Mouse (Mus musculus) olfactory bulb, adult 2 months (tissue): Measurements from ENCODE around the gene Anks1. TPM values are rescaled to one million over a fixed set of nuclear protein-coding genes. Genes with fewer than 3 reads are reported as not detected.
"Not testable (repeated sequence)": the region's sequence is repeated elsewhere in the genome, so short reads cannot be mapped to it uniquely, and the experiment has no call there.

ENCODE experiments used
- H3K27ac ChIP-seq: fragments of 200-500 bp; 2 replicates; pipeline ENCODE4 v1.5.1; 2012; ENCODE audit warnings: low read depth, low read length; ENCODE audit not compliant: insufficient read depth
- H3K4me1 ChIP-seq: fragments of 200-500 bp; 2 replicates; pipeline ENCODE4 v1.6.1; 2012; ENCODE audit warnings: low read length; ENCODE audit not compliant: control insufficient read depth, insufficient read depth
- H3K4me3 ChIP-seq: fragments of 200-500 bp; 2 replicates; pipeline ENCODE4 v1.5.1; 2012; ENCODE audit warnings: mild to moderate bottlenecking, low read depth, low read length, moderate library complexity; ENCODE audit not compliant: insufficient read depth
- CTCF ChIP-seq: fragments of 200-500 bp; IDR thresholded peaks from 2 replicates; pipeline ENCODE4 v1.5.1; 2012; ENCODE audit warnings: low read depth, mild to moderate bottlenecking, low read length, moderate library complexity; ENCODE audit not compliant: insufficient read depth
- POLR2A ChIP-seq: fragments of 200-500 bp; IDR thresholded peaks from 2 replicates; pipeline ENCODE4 v1.6.1; 2012; ENCODE audit warnings: mild to moderate bottlenecking, low read depth, low read length, moderate library complexity; ENCODE audit not compliant: insufficient read depth
- WGBS: fragments of 180-500 bp; shearing (Covaris S2); methylation state at CpG from one replicate; pipeline ENCODE4 v1.1.7; 2018; 5-methylcytosine and 5-hydroxymethylcytosine counted together
- polyA plus RNA-seq: library from polyadenylated mRNA; stranded (reverse); fragments of >200 nt; gene quantifications from 2 replicates; pipeline ENCODE4 v1.2.4, GENCODE M21; 2012; ENCODE audit warnings: low replicate concordance; ENCODE audit not compliant: missing spikeins, insufficient read depth, insufficient read length

Gene Anks1
- polyA plus RNA-seq, 1 experiment = not detected

GRCm38 (mm10) chr17:27980391-27980955 is 71.4 kb downstream of the Anks1 start:
- Histone ChIP-seq H3K27ac (no peak overlapping the region), H3K4me3 (no peak overlapping the region), H3K4me1 (peaks cover 3% of the 10 kb centered on the region; the same call in 1 of the 2 replicates)
- 100% methylated on average over 3 of the region's 3 CpGs for whole genome bisulfite sequencing
- no peak for TF ChIP-seq POLR2A
- no peak for TF ChIP-seq CTCF

DNA sequence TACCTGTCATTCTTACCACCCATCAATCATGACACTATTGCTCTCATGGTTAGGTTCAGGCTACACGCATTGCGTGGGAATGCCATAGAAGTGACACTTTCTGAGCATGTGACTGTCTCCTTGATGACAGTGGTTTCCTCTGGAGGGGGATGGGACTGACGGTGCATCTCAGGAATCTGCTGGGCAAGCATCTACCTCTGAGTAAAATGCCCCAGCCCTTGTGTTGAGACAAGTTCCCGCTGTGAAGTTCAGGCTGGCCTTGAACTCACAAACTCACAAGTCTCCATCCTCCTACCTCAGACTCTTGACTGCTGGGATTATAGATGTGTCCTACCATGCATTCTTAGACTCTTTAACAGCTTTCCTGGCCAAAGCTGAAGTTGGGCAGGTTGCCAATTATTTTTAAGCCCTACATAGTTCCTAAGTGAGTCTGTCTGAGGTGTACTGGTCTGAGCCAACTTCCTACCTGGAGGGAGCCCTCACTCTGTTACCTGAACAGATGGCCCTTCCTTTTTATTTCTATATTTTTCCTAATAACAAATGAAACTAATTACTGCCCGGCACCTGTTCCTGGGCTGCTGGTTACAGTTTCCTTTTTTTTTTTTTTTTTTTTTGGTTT is 72.5 kb downstream of the Anks1 start:
- Histone ChIP-seq H3K4me3 (no peak overlapping the region), H3K27ac (no peak overlapping the region), H3K4me1 (peaks cover under 1% of the 10 kb centered on the region; the same call in 1 of the 2 replicates)
- no peak for TF ChIP-seq CTCF
- no peak for TF ChIP-seq POLR2A
- 90% methylated on average over 5 of the region's 5 CpGs for WGBS

- WGBS = 89% methylated on average over 14 of the region's 14 CpGs
- H3K27ac ChIP-seq, H3K4me1 ChIP-seq, H3K4me3 ChIP-seq: not testable (repeated sequence)
These were observed 73.0 kb downstream of the Anks1 start for GRCm38 (mm10) chr17:27982070-27982457.

DNA sequence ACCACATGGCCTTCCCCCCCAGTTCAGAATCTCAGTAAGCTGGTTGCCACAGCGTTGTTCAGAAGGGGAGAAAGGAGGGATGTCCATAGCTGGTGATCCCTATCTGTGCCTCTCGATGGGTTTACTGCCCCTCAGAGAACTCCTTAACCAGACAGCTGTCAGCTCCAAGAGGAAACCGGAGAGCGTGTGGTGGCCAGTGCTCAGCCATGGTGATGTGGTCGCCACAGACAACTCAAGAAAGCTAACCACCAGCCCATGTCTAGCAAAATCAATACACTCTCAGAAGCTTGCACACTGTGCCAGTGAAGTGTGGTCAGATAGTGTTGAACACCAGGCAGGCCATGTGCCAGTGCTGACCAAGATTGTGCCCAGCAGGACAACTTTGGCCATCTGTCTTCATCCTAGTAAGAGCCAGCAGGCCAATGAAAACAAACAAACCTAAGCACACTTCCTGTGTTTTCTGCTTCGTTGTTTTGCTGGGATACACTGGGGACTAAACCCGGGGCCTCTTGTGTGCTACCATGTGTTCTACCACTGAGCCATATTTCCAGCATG is 73.7 kb downstream of the Anks1 start:
- 87% methylated on average over 7 of the region's 7 CpGs for WGBS
- TF ChIP-seq POLR2A (no peak), CTCF (no peak)
- H3K27ac ChIP-seq = no peak overlapping the region
- H3K4me3 ChIP-seq = no peak overlapping the region
- H3K4me1 ChIP-seq = no peaks in the 10 kb centered on the region

DNA sequence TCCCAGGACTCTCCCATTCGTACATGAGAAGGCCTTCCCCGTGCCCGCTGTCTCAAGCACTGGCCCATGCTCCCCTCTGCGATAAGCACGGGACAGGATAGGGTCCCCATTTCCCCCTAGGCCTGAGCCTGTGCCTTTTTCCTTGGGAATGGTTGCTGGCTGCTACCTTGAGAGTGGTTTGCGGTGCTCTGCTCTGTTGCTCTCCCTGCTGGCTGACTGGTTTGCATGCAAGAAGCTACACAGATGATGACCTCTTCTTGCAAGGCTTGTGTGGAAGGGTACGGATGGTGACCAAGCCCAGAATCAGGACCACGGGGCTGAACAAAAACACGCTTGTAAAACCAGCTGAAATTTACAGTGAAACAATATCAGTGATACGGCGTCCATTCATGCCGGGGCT is 75.3 kb downstream of the Anks1 start:
- H3K4me1 ChIP-seq = no peaks in the 10 kb centered on the region
- no peak overlapping the region for H3K27ac ChIP-seq
- TF ChIP-seq POLR2A (no peak), CTCF (no peak)
- no peak overlapping the region for H3K4me3 ChIP-seq
- WGBS = 90% methylated on average over 12 of the region's 12 CpGs

DNA sequence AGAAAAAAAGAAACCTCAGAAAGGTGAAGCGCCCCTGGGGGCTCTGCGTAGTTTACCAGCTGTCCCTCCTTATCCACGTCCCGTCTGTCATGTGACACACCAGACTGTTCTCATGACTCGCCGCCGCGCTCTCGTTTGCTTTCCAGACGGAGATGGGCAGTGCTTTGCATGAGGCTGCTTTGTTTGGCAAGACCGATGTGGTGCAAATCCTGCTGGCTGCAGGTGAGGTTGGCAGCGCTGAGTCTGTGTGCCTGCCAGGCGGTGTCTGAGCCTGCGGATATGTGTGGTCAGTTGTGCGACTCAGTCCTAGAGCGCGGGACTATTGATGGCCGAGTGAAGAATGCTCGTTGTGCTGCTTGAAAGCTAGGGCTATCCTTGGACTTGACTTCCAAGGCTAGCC is 77.0 kb downstream of the Anks1 start:
- no peak overlapping the region for H3K27ac ChIP-seq
- no peak overlapping the region for H3K4me3 ChIP-seq
- no peak for TF ChIP-seq POLR2A
- TF ChIP-seq CTCF = no peak
- WGBS = 94% methylated on average over 19 of the region's 19 CpGs
- H3K4me1 ChIP-seq = no peaks in the 10 kb centered on the region

DNA sequence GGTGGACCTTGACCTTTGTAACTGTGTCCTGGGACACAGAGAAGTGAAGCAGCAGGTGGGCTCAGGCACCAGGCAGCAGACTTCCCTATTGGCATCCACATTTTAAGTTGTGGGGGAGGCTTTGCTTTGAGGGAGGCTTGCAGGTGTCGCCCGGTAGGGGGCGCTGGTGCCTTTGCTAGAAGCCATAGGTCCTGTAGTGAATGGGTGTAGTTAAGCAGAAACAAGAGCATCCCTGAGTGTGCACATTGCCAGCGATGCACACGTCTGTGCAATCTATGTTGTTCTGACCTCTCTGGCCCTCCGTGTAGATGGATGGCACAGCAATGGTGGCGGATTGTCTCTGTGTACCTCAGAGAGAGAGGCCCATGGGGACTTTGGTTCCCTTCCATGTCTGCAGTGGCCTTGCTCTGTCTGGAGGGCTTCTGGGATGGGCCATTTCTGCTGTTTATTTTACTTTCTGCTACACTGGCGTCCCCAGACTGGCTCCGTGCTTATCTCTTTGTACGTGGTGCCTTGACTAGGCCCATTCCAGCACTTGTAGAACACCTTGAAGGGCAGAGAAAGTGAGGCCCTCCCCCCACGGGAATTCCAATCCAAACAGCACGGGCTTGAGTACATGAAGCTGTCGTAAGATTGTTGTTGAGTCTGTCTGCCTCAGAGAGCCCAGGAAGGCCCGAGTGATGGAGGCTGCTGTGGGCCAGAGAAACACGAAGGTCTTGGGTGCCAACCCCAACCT is 80.9 kb downstream of the Anks1 start:
- H3K4me3 ChIP-seq = no peak overlapping the region
- WGBS = 50% methylated on average over 15 of the region's 15 CpGs
- no peak overlapping the region for H3K27ac ChIP-seq
- H3K4me1 ChIP-seq = no peaks in the 10 kb centered on the region; the same call in 1 of the 2 replicates
- TF ChIP-seq POLR2A (no peak), CTCF (peak; percentile 92)

DNA sequence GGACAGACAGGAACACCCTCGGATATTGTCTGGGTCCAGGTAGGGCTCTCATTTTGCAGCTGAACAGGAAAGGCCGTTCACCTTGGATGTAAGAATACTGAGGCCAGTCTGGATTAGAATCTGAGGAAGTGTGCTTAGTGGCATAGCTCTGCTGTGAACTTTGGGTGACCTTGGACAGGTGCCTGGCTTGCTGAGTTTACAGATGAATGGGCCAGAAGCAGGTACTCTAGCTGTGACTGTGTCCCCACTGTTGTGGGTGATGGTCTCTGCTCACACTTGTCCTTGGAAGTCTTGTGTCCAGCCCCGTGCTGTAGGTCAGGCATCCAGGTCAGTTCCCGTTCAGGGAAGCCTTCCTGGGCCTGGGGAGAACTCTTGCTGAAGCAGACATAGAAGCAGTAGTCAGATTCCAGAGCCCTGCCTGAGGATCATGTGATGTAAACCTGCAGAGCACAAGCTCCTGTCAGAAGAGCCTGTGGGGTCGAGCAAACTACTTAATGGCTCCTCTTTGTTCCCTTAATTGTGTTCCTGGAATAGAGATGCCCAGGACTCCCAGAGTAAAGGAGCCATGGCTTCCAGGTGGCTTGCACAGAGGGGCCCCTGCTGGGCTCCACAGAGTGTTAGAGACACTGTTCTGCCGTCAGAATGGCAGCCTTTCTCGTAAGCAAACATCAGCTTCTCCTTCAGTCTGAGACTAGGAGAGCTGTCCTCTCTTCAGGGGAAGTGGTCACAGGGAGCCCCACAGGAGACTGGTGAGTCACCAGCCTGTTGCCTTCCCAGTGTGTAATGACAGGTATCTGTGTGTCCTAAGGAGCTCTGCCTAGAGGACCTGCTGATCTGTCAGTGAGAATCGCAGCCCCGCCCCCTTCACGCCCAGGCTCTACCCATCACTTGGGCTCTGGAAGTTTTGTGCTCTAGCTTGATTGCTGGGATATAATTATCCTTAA is 85.2 kb downstream of the Anks1 start:
- Histone ChIP-seq H3K4me3 (no peak overlapping the region), H3K27ac (no peak overlapping the region), H3K4me1 (peaks cover 11% of the 10 kb centered on the region)
- no peak for TF ChIP-seq CTCF
- TF ChIP-seq POLR2A = no peak
- 72% methylated on average over 10 of the region's 10 CpGs for WGBS
